Mouse (Mus musculus) embryonic fibroblast, embryonic 13.5 days (primary cell): Measurements from ENCODE around the gene Kitl. TPM values are rescaled to one million over a fixed set of nuclear protein-coding genes. Genes with fewer than 3 reads are reported as not detected.

Source experiments
- H3K27ac ChIP-seq: 2 replicates; pipeline ENCODE4 v1.5.1; 2012; ENCODE audit warnings: low read length, control low read depth, inconsistent platforms; ENCODE audit not compliant: insufficient read depth
- H3K4me1 ChIP-seq: 2 replicates; pipeline ENCODE4 v1.6.1; 2011; ENCODE audit warnings: low read length; ENCODE audit not compliant: control insufficient read depth, insufficient read depth
- H3K4me3 ChIP-seq: 2 replicates; pipeline ENCODE4 v1.5.1; 2011; ENCODE audit warnings: mild to moderate bottlenecking, control low read depth, low read length; ENCODE audit not compliant: insufficient read depth
- CTCF ChIP-seq: IDR thresholded peaks from 2 replicates; pipeline ENCODE4 v1.5.1; 2011; ENCODE audit warnings: mild to moderate bottlenecking, control low read depth, low read length, moderate library complexity, borderline replicate concordance; ENCODE audit not compliant: insufficient read depth
- POLR2A ChIP-seq: IDR thresholded peaks from 2 replicates; pipeline ENCODE4 v1.6.1; 2011; ENCODE audit warnings: low read depth, mild to moderate bottlenecking, control low read depth, low read length, moderate library complexity
- polyA plus RNA-seq: library from polyadenylated mRNA; stranded (reverse); fragments of >200 nt; gene quantifications from 2 replicates; pipeline ENCODE4 v1.2.4, GENCODE M21; 2011; ENCODE audit warnings: low read depth; ENCODE audit not compliant: missing spikeins, insufficient read length

Kitl gene
- polyA plus RNA-seq, 1 experiment = 12.2 TPM

DNA sequence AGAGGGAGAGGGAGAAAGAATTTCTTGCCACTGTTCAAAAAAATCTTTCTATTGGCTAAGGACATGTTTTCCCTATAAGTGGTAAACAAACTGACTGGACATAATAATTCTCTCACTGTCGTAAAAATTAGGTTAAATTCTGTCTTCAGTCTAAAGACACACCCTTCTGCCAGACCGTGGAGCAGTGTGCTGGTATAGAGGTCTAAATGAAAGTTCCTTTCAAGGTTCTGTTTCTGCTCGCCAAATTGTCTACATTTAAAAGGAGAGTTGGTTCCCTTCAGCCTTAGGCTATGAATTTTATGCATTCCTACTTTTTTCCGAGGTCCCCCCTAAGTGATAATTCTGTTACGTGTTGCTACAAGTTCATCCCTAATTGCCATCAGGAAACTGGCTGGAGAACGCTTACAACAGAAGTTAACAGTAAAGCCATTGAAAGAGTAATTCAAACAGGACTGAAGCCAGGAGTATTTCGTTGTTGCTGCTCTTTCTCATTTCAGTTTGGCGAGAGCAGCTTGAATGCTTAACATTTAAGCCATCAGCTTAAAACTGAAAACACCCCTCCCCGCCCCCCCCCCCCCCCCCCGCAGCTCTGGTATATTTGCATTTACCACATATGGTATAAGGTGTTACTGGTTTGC is 35.8 kb downstream of the Kitl start:
- H3K4me3 ChIP-seq = no peak overlapping the region
- H3K27ac ChIP-seq = no peak overlapping the region
- peaks cover 2% of the 10 kb centered on the region; the same call in 1 of the 2 replicates for H3K4me1 ChIP-seq
- TF ChIP-seq POLR2A (no peak), CTCF (no peak)

DNA sequence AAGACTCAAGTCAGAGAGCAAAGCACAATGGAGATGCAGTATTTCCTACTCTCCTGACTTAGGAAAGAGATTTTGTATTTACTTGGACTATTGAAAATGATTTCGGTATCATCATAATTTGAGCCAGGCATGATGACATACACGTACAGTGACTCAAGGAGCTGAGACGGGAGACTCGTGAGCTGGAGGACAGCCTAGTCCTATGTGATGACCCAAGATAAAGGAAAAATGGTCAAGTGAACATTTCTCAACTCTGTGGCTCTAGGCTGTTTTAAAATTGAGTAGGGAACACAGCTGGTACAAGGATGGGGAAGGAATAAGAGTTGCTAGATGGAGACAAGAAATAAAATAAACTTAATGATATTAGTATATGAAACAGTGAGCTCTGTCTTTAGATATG is 37.0 kb downstream of the Kitl start:
- Histone ChIP-seq H3K4me3 (no peak overlapping the region), H3K4me1 (peaks cover 2% of the 10 kb centered on the region; the same call in 1 of the 2 replicates), H3K27ac (no peak overlapping the region)
- TF ChIP-seq POLR2A (no peak), CTCF (no peak)

DNA sequence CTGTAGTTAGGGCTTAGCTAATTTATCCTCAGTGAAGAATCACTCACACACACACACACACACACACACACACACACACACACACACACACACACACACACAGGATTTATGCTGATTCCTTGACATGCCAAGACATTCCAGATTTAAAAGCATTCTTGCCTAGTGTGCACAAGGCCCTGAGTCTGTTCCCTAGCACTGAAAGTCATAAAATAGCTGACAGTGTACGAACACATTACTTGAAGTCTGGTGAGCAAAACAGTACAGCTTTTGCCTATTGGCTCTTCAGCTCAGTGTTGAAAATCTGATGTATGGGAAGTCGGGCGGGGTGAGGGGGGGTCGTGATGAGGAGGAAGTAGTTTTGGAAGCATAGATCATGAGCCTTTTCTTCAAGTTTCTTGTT is 37.5 kb downstream of the Kitl start:
- Histone ChIP-seq H3K4me3 (no peak overlapping the region), H3K27ac (no peak overlapping the region), H3K4me1 (peaks cover 2% of the 10 kb centered on the region; the same call in 1 of the 2 replicates)
- TF ChIP-seq CTCF (no peak), POLR2A (no peak)

DNA sequence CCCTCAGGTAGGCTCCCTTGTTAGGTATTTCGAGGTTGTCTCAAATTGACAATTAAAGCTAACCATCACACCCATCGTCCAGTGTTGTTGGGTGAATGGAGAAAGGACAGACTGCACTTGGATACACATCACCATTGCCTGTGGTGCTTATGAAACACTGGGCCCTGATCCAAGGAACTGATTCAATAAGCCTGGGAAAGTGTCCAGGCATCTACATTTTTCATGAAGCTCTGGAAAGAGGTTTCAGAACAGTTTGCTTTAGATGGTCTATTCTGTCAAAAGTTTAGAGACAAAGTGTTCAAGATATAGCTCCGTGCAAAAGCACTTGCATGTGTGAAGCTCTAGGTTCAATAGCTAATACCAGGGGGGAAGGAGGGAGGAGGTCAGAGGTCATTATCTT is 38.6 kb downstream of the Kitl start:
- H3K4me3 ChIP-seq = no peak overlapping the region
- TF ChIP-seq CTCF (no peak), POLR2A (no peak)
- peak overlapping the region; percentile 64 for H3K27ac ChIP-seq
- H3K4me1 ChIP-seq = peaks cover 2% of the 10 kb centered on the region; the same call in 1 of the 2 replicates

GRCm38 (mm10) chr10:100055082-100055481 is 39.7 kb downstream of the Kitl start:
- peak overlapping the region; percentile 25; the same call in 1 of the 2 replicates for H3K27ac ChIP-seq
- TF ChIP-seq POLR2A = no peak
- no peak for TF ChIP-seq CTCF
- no peak overlapping the region for H3K4me3 ChIP-seq
- H3K4me1 ChIP-seq = peaks cover 2% of the 10 kb centered on the region; the same call in 1 of the 2 replicates

GRCm38 (mm10) chr10:100057106-100057623 is 41.7 kb downstream of the Kitl start:
- Histone ChIP-seq H3K27ac (no peak overlapping the region), H3K4me3 (no peak overlapping the region), H3K4me1 (peaks cover 2% of the 10 kb centered on the region; the same call in 1 of the 2 replicates)
- TF ChIP-seq CTCF = no peak
- no peak for TF ChIP-seq POLR2A

GRCm38 (mm10) chr10:100059356-100059755 is 43.9 kb downstream of the Kitl start:
- Histone ChIP-seq H3K4me3 (no peak overlapping the region), H3K27ac (no peak overlapping the region), H3K4me1 (peaks cover 2% of the 10 kb centered on the region; the same call in 1 of the 2 replicates)
- TF ChIP-seq POLR2A (no peak), CTCF (no peak)

- Histone ChIP-seq H3K4me3 (no peak overlapping the region), H3K4me1 (no peaks in the 10 kb centered on the region), H3K27ac (peak overlapping the region; percentile 60; the same call in 1 of the 2 replicates)
- TF ChIP-seq POLR2A (no peak), CTCF (no peak)
Measured at GRCm38 (mm10) chr10:100065529-100066301, 50.3 kb downstream of the Kitl start.

DNA sequence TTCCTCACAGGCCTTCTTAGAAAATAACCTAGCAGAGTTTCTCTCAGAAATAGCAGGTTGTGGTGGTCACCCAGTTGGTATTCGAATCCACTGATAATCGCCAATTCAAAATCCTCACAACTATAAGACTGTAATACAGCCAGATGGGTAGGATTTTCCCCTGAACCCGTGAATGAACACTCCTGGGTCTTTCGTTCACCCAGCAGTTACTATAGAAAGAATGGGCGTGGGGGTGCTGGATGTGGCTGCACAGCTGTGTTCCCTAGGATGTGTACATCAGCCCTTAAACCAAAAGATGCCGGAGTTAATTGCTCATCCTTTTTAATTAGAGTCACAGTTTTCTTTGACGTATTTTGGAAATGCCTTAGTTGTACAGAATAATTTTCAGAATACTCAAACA is 50.9 kb downstream of the Kitl start:
- H3K4me1 ChIP-seq = no peaks in the 10 kb centered on the region
- TF ChIP-seq POLR2A (no peak), CTCF (no peak)
- H3K4me3 ChIP-seq = no peak overlapping the region
- peak overlapping the region; percentile 60; the same call in 1 of the 2 replicates for H3K27ac ChIP-seq

GRCm38 (mm10) chr10:100072641-100073040 is 57.2 kb downstream of the Kitl start:
- no peak for TF ChIP-seq CTCF
- no peak for TF ChIP-seq POLR2A
- Histone ChIP-seq H3K27ac (no peak overlapping the region), H3K4me3 (no peak overlapping the region), H3K4me1 (no peaks in the 10 kb centered on the region)
